Mouse (Mus musculus) adrenal gland, postnatal 10 days (tissue): ENCODE measurements around the gene Rbfox1. TPM values are rescaled to one million over a fixed set of nuclear protein-coding genes. Genes with fewer than 3 reads are reported as not detected.
A peak's percentile ranks its signal among the peaks of the same experiment; 100 is the strongest.

Experiments
- DNase-seq: peaks from one replicate; pipeline ENCODE4 v3.0.0; 2021; ENCODE audit warnings: mixed read lengths
- total RNA-seq, 2 experiments: library from RNA; stranded (reverse); gene quantifications; 2 replicates each; pipeline ENCODE4 v1.2.3; 2021

The Rbfox1 gene
- total RNA-seq, 2 experiments from 2014 or later = 5.0 to 12.9 TPM

GRCm38 (mm10) chr16:7088601-7089430, 1203.7 kb downstream of the Rbfox1 start:
- no peak for DNase-seq

- no peak for DNase-seq
Measured at GRCm38 (mm10) chr16:7089475-7089874, 1204.3 kb downstream of the Rbfox1 start.

- no peak for DNase-seq
Measured at GRCm38 (mm10) chr16:7090205-7090604, 1205.0 kb downstream of the Rbfox1 start.

- DNase-seq = no peak
Measured at GRCm38 (mm10) chr16:7092811-7093210, 1207.7 kb downstream of the Rbfox1 start.

GRCm38 (mm10) chr16:7093686-7094085, 1208.5 kb downstream of the Rbfox1 start:
- DNase-seq = no peak

GRCm38 (mm10) chr16:7094181-7094749, 1209.1 kb downstream of the Rbfox1 start:
- no peak for DNase-seq

- no peak for DNase-seq
Measured at GRCm38 (mm10) chr16:7097071-7097470, 1211.9 kb downstream of the Rbfox1 start.

- DNase-seq = no peak
Measured at GRCm38 (mm10) chr16:7097951-7098710, 1213.0 kb downstream of the Rbfox1 start.

GRCm38 (mm10) chr16:7099506-7100300, 1214.5 kb downstream of the Rbfox1 start:
- peak; percentile 63 for DNase-seq

GRCm38 (mm10) chr16:7102486-7102885, 1217.3 kb downstream of the Rbfox1 start:
- no peak for DNase-seq

- DNase-seq = no peak
Measured at GRCm38 (mm10) chr16:7103301-7103700, 1218.1 kb downstream of the Rbfox1 start.

GRCm38 (mm10) chr16:7106450-7107015, 1221.4 kb downstream of the Rbfox1 start:
- no peak for DNase-seq

GRCm38 (mm10) chr16:7115945-7116344, 1230.8 kb downstream of the Rbfox1 start:
- DNase-seq = no peak

- DNase-seq = no peak
Measured at GRCm38 (mm10) chr16:7129591-7129990, 1244.4 kb downstream of the Rbfox1 start.

- DNase-seq = no peak
Measured at GRCm38 (mm10) chr16:7132434-7132833, 1247.3 kb downstream of the Rbfox1 start.

- peak; percentile 28 for DNase-seq
Measured at GRCm38 (mm10) chr16:7136971-7137370, 1251.8 kb downstream of the Rbfox1 start.

GRCm38 (mm10) chr16:7139480-7139879, 1254.3 kb downstream of the Rbfox1 start:
- no peak for DNase-seq

- no peak for DNase-seq
Measured at GRCm38 (mm10) chr16:7140909-7141308, 1255.8 kb downstream of the Rbfox1 start.

- no peak for DNase-seq
Measured at GRCm38 (mm10) chr16:7145505-7145904, 1260.3 kb downstream of the Rbfox1 start.

GRCm38 (mm10) chr16:7146454-7146853, 1261.3 kb downstream of the Rbfox1 start:
- DNase-seq = no peak

- no peak for DNase-seq
Measured at GRCm38 (mm10) chr16:7147884-7148283, 1262.7 kb downstream of the Rbfox1 start.
